Mouse (Mus musculus): Measurements from ENCODE around the gene Esrrg.

The Esrrg gene

GRCm38 (mm10) chr1:187608261-187608921, at the start of gene Esrrg:
Esrrg (plus strand) TSS chr1:187608791.
- DNase-seq (ENCODE audit: extremely low read depth, low read depth, low spot score), result no peak

GRCm38 (mm10) chr1:187583982-187584381, 24.6 kb upstream of the Esrrg start:
- DNase-seq (ENCODE audit: extremely low read depth, low read depth, low spot score), result no peak

- DNase-seq (ENCODE audit: extremely low read depth, low read depth, low spot score), result no peak
Observed at GRCm38 (mm10) chr1:187586541-187587075, 22.0 kb upstream of the Esrrg start.

DNA sequence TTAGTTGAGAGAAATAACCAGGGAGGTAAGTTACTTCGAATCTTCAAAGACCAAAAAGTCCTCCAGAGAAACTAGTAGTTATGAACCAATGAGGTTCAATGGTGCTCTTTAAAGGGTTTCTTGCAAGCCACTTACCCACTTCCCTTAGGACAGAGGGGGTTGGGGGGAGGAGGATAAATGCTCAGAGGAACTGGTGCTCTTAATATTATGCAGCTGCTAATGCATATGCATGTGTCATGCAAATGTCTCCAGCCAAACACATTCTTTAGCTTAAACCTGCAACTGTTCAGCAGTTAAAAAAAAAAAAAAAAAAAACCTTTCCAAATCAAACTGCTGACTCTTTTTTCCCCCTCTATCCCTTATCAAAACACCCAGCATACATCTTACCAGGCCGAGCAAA, 5.6 kb upstream of the Esrrg start:
- no peak for DNase-seq (ENCODE audit: extremely low read depth, low read depth, low spot score)

GRCm38 (mm10) chr1:187604063-187604484, 4.5 kb upstream of the Esrrg start:
- DNase-seq (ENCODE audit: extremely low read depth, low read depth, low spot score), result no peak

DNA sequence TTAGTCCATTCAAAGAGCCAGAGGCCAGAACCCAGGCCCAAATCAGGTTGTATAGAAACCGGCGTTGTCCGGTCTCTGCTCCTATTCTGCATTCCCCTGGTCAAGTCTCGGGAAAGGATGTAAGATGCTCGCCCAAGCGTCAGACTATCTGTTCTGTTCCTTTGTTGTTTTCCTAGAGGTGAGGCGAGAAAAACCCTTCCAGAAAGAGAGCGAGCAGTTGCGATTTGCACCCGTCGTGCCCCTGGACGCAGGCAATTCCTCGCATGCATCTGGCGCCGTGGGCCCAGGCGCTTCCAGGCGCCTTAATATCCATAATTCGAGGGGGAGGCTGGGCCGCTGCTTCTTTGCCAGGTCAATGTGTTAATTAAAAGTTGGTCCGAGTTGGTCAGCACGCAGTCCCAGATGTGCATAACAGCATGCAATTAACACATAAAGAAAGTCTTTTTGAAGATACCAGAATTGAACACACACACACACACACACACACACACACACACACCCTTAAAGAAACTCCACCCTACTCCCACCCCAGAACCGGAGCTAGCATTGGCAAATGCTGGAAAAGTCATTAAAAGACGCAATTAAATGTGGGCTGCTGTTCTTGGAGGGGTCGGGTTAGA, 3.8 kb upstream of the Esrrg start:
- DNase-seq (ENCODE audit: extremely low read depth, low read depth, low spot score), result no peak

DNA sequence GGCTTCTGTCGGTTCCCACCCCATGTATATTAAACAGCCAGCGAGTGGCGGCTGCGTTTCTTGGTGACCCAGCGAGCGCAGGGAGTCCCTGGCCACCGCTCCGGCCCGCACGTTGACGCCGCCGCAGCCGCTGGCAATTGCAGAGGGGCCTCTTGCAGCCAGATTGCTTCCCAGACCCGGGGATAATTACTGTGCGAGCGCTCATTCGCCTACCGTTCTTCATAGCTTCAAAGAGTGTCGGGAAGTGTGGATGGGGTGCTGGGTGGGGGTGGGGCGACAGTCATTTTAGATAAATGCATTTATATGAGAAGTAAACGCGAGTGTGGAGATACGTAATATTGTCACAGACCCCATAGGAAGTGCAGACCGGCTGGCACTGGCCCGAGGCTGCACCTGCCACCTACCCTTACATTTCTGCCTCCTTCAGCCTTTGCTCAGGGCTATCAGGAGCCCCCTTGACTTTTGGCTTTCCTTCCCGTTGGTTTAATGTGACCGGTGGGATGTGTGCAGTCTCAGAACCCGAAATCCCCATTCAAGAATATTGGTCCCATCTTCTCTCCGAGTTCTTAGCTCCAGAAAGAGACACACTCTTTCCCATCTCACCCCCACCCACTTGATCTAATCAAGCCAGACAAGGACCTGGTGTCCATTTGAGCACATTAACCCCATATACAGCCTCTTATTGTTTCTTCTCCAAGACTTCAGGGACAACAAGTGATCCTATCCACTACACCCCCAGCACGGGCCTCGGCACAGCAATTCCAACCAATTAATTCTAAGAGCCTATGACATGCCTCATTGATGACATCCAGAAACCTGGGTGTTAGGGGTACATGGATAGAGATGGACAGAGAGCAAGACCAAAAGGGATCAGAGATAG, 3.0 kb upstream of the Esrrg start:
- no peak for DNase-seq (ENCODE audit: extremely low read depth, low read depth, low spot score)

GRCm38 (mm10) chr1:187606271-187607040, 2.1 kb upstream of the Esrrg start:
- no peak for DNase-seq (ENCODE audit: extremely low read depth, low read depth, low spot score)

DNA sequence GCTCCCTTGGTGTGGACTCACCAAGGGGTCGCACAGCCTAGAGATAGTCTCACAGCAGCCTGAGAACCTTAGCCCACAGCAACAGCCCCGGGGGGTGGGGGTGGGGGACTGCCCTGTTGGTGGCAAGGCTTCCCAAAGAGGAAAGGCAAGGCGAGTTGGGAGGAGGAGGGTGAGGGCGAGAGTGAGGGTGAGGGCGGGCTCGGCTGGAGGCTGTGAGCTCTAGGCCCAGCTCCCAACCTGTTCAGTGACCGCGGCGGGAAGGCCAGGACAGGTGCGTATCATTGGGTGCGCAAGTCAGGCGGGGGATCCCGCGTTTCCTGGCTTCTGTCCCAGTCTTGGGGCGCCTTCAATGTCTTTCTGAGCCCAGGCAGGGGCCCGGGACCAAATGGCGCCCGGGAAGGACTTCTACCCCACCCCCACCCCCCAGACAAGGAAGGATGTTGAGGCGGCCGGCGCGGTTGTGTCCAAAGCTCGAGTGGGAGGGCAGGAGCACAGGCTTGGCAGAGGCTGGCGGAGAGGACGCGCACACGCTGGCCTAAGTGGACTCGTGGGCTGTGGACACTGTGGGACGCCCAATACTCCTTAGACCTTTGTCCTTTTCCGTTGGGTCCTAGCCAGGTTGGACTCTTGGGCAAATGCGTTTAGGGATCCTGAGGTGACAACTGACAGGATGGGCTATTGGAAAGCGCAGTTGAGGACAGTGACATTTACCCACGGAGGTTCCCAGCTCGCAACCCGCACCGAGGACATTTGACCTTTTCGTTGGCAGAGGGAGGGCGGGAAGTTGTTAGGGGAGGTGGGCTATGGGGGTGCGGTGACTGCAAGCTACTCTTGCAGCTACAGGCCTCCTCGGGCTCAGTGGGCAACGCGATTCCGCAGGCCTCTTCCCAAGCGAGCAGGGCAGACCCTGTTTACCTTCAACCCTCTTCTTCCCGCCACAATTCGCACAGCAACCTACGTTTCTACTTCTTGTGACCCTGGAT, 1.2 kb upstream of the Esrrg start:
- DNase-seq (ENCODE audit: extremely low read depth, low read depth, low spot score), result no peak

- DNase-seq (ENCODE audit: extremely low read depth, low read depth, low spot score), result no peak
Observed at GRCm38 (mm10) chr1:187609021-187609852, 646 bp downstream of the Esrrg start.

- no peak for DNase-seq (ENCODE audit: extremely low read depth, low read depth, low spot score)
Observed at GRCm38 (mm10) chr1:187609853-187610230, 1.3 kb downstream of the Esrrg start.

DNA sequence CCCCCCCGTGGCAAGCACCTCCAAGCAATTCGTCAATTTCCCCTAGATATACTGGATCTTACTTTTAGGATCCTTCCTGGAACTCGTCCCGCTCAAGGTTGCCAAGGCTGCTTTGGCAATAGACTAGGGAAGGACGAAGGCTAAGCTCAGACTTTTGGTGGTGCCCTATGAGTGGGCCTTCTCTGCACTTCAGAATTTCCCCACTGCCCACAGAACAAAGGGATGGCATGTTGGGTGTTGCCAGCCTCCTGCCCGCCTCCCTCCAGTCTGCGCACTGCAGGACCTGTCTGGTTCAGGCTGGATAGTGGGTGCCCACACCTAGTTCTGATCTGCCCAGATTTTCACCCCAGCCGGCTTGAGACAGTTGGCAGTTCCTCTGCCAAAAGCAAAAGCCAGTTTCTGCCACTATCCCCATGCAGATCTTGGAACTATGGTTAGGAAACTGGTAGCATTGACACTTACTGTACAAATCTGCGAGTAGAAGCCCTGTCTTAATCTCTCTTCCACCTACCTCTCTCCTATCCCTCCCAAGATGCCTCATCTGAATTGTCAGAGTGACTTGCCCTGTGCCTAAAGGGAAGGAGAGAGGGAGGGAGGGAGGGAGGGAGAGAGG, 1.9 kb downstream of the Esrrg start:
- DNase-seq (ENCODE audit: extremely low read depth, low read depth, low spot score), result no peak

DNA sequence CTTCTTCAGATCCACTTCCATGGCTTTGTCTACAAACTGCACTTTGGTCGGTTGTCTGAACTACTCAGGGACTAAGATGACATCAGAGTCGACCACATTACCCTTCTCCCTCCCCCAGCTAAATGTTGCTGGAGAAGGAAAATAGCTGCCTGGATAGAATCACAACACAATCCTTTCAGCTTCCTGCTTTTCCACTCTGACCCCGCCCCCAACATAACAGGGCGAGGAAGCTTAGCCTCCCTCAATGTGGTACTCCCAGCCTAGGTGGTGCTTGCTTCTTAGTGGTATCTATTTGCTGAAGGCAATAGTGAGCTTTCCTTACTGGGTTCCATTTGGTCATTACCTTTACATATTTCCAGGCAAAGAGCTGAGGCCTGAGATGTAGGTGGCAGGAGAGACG, 3.3 kb downstream of the Esrrg start:
- DNase-seq (ENCODE audit: extremely low read depth, low read depth, low spot score), result no peak

DNA sequence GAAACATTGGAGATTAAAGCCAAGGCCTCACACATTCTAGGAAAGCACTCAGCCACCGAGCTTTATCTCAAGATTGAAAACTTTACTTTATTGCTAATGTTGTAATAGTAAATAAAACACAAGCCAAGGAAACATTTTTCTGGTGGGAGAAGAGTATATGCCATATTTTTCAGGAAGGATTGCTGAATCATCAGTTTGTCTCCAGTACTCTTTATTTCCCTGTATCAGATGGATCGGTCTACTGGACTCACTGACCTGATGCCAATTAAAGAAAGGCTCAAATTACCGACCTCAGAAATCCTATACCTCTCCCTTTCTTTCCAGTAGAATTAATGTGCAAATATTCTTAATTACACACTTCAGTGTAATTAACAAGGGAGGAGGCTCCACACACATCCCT, 4.7 kb downstream of the Esrrg start:
- DNase-seq (ENCODE audit: extremely low read depth, low read depth, low spot score), result no peak

DNA sequence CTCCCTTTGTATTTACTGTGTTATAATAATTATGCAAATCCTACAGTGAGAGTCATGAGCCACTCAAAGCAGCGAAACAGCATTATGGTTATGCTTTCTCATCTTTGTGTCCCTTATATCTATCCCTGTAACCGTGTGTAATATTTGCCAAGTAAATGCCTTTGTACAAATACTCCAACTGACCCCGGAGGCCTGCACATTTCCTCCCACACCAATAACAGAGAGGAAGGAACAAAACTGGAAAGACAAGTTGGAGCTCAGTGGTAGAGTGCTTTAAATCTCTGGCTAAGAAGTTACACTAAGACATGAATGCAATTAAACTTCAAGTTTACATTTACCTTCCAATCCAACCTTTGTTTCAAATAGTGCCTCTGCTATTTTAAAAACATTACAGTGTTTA, 15.4 kb downstream of the Esrrg start:
- DNase-seq (ENCODE audit: extremely low read depth, low read depth, low spot score), result peak; percentile 72

GRCm38 (mm10) chr1:187630361-187630760, 21.8 kb downstream of the Esrrg start:
- DNase-seq (ENCODE audit: extremely low read depth, low read depth, low spot score), result no peak

- DNase-seq (ENCODE audit: extremely low read depth, low read depth, low spot score), result no peak
Observed at GRCm38 (mm10) chr1:187631486-187631885, 22.9 kb downstream of the Esrrg start.

GRCm38 (mm10) chr1:187645258-187645657, 36.7 kb downstream of the Esrrg start:
- DNase-seq (ENCODE audit: extremely low read depth, low read depth, low spot score), result no peak
